Mouse (Mus musculus): Measurements from ENCODE around the gene Galns. TPM values are rescaled to one million over a fixed set of nuclear protein-coding genes. Genes with fewer than 3 reads are reported as not detected.
"Not testable (repeated sequence)": the region's sequence is repeated elsewhere in the genome, so short reads cannot be mapped to it uniquely, and the experiment has no call there.

Galns gene
- total RNA-seq, 2 experiments from 2014 or later, result 1.3 to 1.6 TPM

- no peak for DNase-seq
- intact Hi-C loops (cut with DNase I), result no loop called here
These were observed 24.9 kb upstream of the Galns start for GRCm38 (mm10) chr8:122635878-122636802.

- DNase-seq, result no peak
- intact Hi-C loops (cut with DNase I), result no loop called here
These were observed 21.9 kb upstream of the Galns start for GRCm38 (mm10) chr8:122633205-122633604.

DNA sequence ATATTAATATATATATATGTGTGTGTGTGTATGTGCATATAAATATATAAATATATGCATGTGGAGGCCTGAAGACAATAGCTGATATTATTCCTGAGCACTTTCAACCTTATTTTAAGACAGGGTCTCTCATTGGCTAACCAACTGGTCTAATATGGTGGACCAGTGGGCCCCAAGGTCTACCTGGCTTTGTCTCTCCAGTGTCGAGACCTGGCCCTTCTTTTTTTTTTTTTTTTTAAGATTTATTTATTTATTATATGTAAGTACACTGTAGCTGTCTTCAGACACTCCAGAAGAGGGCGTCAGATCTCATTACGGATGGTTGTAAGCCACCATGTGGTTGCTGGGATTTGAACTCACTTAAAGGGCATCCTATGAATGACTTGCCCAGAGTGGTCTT, 20.9 kb upstream of the Galns start:
- DNase-seq; intact Hi-C loops (cut with DNase I): not testable (repeated sequence)

GRCm38 (mm10) chr8:122630696-122631095, 19.4 kb upstream of the Galns start:
- no peak for DNase-seq
- intact Hi-C loops (cut with DNase I), result no loop called here

GRCm38 (mm10) chr8:122629388-122629787, 18.1 kb upstream of the Galns start:
- intact Hi-C loops (cut with DNase I), result no loop called here
- no peak for DNase-seq

DNA sequence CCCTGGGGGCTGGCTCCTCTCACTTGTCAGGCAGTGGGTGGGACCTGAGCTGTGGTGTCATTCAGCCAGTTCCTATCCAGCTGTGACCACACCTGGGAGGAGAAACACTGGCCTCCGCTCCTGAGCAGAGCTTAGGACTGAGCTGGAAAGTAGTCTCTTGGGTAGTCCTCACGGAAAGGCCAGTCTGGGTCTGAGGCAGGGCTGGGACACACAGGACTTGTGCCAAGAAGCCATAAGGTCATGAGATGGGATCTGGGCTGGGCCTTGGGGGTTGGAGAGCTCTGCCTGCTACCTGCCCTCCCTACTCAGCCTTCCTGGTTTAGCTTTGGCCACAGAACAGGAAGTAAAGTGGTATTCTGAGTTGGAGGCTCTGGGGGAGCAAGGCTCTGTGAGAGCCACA, 15.6 kb upstream of the Galns start:
- intact Hi-C loops (cut with DNase I), result no loop called here
- no peak for DNase-seq

GRCm38 (mm10) chr8:122625811-122626210, 14.5 kb upstream of the Galns start:
- intact Hi-C loops (cut with DNase I), result no loop called here
- no peak for DNase-seq

GRCm38 (mm10) chr8:122624653-122625052, 13.4 kb upstream of the Galns start:
- intact Hi-C loops (cut with DNase I), result loop anchor here (5.0 kb wide), 1 partner anchor 53 kb away; no protein-coding TSS in a partner anchor
- DNase-seq, result no peak

DNA sequence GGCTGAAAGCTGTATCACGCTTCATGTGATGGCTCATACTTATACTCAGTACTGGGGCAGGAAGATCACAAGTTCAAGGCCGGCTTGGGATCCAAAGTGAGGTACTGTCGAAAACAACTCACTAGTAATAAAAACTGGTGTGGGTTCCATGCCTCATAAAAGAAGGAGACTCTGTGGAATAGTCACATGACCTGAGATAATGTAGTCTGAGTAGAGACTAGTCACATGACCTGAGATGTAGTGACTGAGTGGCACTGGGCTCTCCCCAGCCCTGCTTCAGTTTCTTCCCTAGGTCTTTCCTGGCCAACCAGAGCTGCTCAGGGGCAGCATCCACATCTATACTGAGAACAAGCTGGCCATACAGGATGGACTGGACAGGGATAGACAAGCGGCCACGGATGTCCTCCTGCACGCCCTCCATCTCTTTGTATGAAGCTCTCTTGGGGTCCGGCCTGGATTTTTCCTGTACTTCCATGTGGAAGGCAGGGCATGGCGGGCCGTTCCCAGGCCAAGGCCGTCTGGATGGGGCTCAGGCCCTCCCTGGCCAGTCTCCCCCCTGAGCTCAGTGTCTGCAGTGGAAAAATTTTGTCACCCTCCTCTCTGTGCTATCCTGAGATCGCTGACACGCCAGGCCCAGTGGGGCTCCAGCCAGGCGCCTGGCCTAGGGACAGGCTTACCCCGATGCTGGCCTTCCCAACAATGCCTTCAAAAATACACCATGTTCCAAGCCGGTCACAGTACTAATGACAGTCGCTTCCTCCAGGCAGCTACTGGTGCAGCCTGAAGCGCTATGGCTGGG, 12.8 kb upstream of the Galns start:
- DNase-seq, result peak in 1 of 2 experiments; percentile 41
- intact Hi-C loops (cut with DNase I), result loop anchor here (5.0 kb wide), 1 partner anchor 53 kb away; no protein-coding TSS in a partner anchor

GRCm38 (mm10) chr8:122622727-122623126, 11.5 kb upstream of the Galns start, which contains the start of gene Pabpn1l:
Pabpn1l (minus strand) TSS chr8:122622739.
- intact Hi-C loops (cut with DNase I), result loop anchor here (5.0 kb wide), 1 partner anchor 55 kb away; no protein-coding TSS in a partner anchor
- no peak for DNase-seq

- intact Hi-C loops (cut with DNase I), result loop anchor here (5.0 kb wide), 1 partner anchor 57 kb away; no protein-coding TSS in a partner anchor
- DNase-seq, result no peak
These were observed 9.2 kb upstream of the Galns start for GRCm38 (mm10) chr8:122620446-122620845.

GRCm38 (mm10) chr8:122618660-122619378, 7.6 kb upstream of the Galns start:
- DNase-seq, result no peak
- intact Hi-C loops (cut with DNase I), result loop anchor here (2.0 kb wide), 1 partner anchor 212 kb away; no protein-coding TSS in a partner anchor

GRCm38 (mm10) chr8:122617947-122618546, 6.8 kb upstream of the Galns start:
- peak; percentile 79 to 82 for DNase-seq
- intact Hi-C loops (cut with DNase I), result loop anchor here (2.0 kb wide), 1 partner anchor 213 kb away; no protein-coding TSS in a partner anchor

DNA sequence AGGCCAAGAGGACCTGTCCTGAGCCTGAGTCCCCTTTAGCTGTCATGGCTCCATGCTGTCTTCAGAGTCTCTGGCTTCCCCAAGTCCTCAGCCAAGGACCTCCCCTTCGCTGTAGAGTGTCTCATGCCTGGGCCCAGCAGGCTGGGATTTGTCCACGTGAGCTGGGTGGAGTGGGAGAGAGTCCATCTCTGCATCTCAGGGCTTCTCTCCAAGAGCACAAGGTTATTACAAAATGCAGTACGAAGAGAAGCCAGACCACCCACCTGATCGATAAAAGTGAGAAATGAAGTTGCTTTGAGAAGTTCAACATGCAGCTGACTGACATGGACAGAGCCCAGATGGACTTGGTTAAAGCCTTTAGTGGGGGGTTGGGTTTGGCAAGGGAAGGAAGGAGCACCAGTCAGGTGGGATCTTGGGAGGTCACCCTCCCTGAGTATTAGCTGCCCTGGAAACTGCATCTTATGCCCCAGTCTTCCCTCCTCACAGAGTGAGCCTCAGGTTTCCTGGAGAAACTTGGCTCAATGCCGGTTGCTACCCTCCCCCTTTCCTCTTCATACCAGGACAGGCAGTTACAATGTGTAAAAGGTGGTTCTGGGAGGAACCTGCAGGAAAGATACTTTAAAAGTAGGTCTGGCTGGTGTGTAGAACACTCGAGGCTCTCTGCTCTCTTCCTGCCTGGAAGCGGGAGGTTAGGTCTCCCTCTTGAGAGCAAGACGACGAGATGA, 5.1 kb upstream of the Galns start:
- no peak for DNase-seq
- intact Hi-C loops (cut with DNase I), result no loop called here

DNA sequence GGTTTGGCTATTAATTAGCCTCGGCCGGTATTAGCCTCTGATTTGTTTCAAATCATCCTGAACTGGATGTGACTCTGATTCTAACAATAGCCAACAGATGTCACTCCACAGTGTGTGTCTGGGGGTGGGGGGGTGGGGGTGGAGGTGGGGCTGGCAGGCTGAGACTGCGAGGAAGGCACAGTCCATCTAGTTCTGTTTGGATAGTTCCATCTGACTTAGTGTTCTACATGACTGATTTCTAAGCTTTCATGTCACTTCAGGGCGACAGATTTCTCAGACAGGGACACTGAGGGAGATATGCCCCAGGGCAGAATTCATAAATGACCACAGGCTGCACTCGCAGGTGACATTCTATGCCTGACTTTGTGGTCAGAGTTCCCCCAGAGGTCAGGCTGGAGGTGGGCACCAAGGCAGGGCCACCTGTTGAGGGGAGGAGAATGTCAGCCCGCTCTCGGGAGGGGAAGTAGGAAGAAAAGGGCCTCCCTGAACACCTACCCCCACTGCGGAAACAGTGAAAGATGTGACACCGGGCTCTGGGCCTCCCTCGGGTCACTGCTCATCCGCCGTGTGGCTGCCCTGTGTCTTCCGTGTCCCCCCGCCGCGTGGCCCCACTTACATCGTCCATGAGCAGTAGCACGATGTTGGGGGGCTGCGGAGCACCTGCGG, 518 bp downstream of the Galns start:
- intact Hi-C loops (cut with DNase I), result no loop called here
- no peak for DNase-seq

GRCm38 (mm10) chr8:122610209-122610608, 1.1 kb downstream of the Galns start:
- no peak for DNase-seq
- intact Hi-C loops (cut with DNase I), result no loop called here

- DNase-seq, result no peak
- intact Hi-C loops (cut with DNase I), result no loop called here
These were observed 4.5 kb downstream of the Galns start for GRCm38 (mm10) chr8:122606810-122607209.

DNA sequence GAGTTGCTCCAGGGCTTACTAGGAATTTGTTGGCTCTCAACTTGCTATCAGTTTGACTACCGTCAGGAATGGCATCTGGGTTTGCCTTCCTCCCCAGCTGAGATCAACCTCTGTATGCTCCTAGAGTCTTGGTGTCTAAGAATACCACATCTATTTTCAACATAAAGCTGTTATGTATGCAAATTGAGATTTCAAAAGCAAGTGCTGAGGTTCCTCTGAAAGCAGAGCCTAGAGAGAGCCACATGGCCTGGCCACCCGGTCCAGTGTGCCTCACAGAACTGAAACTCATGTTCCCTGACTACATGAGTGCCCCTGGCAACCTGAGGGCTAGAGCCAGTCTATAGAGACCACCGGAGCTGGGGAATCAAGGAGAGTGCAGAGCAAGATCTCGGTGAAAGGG, 5.9 kb downstream of the Galns start:
- no peak for DNase-seq
- intact Hi-C loops (cut with DNase I), result no loop called here

- DNase-seq, result no peak
- intact Hi-C loops (cut with DNase I), result no loop called here
These were observed 6.6 kb downstream of the Galns start for GRCm38 (mm10) chr8:122604640-122605039.
